Mouse (Mus musculus): ENCODE measurements around the gene Fam89b. TPM values are rescaled to one million over a fixed set of nuclear protein-coding genes. Genes with fewer than 3 reads are reported as not detected.

Fam89b gene
- polyA plus RNA-seq, 1 experiment from 2014 or later: 170 TPM

DNA sequence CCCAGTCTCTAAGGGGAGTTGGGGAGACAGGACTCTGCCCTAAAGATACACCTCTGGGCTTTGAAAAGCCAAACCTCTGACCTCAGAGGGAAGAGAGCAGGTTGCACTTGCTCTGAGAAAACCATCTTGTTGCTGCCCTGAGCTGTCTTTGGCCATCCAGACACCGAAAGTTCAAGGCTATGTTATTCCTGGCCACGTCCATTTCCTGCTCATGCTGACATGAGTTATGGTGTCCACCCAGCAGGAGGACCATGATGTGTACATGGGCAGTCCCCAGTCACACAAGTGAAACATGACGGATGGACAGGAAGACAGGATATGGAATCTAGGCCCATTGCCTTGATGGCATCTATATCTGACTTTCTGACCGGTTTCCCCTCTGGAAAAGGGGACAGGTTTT, 49.0 kb downstream of the Fam89b start:
- H3K27me3 ChIP-seq (replicated peaks; ENCODE audit: control insufficient read depth, insufficient read depth, low read length): no peaks in the 10 kb centered on the region
- WGBS: 92% methylated on average over 4 of the region's 4 CpGs
- no peak for ATAC-seq

More for the DNA sequence above, 49.0 kb downstream of the Fam89b start:
- Histone ChIP-seq H3K36me3 (ENCODE audit: control insufficient read depth, insufficient read depth) (peaks cover 51% of the 10 kb centered on the region), H3K4me3 (replicated peaks; ENCODE audit: low read length) (no peak overlapping the region), H3K4me1 (replicated peaks; ENCODE audit: control insufficient read depth, insufficient read depth, low read length) (no peaks in the 10 kb centered on the region), H3K27ac (ENCODE audit: low read length) (no peak overlapping the region), H3K9ac (replicated peaks; ENCODE audit: low read depth, low read length) (no peak overlapping the region), H3K4me2 (ENCODE audit: low read length) (no peak overlapping the region), H3K9me3 (ENCODE audit: control insufficient read depth, low read length) (no peaks in the 10 kb centered on the region)

Small RNA genes lying within 50 kb of the gene (microRNA-seq; reads per million reads assigned to microRNA genes)
- gene Mir6987: not detected

Other genes with a start within 250 kb of the Fam89b start
- 56.0 and 60.5 TPM in 2 replicates for gene Mus81, start 241.3 kb downstream of the Fam89b start, polyA plus RNA-seq (2015; fragmentation: Nextera tagmentation; extraction: Ambion mirVana)
- gene Cfl1, start 239.2 kb downstream of the Fam89b start, polyA plus RNA-seq (2015; fragmentation: Nextera tagmentation; extraction: Ambion mirVana): 3,630 and 3,701 TPM in 2 replicates
- gene 1700020D05Rik, start 225.9 kb downstream of the Fam89b start, polyA plus RNA-seq (2015; fragmentation: Nextera tagmentation; extraction: Ambion mirVana): 0.32 and 0.70 TPM in 2 replicates
- 76.1 and 87.8 TPM in 2 replicates for gene Snx32, start 219.1 kb downstream of the Fam89b start, polyA plus RNA-seq (2015; fragmentation: Nextera tagmentation; extraction: Ambion mirVana)
- 0.08 and 0.09 TPM in 2 replicates for gene Ovol1, start 169.0 kb downstream of the Fam89b start, polyA plus RNA-seq (2015; fragmentation: Nextera tagmentation; extraction: Ambion mirVana)
- gene Ap5b1, start 161.6 kb downstream of the Fam89b start, polyA plus RNA-seq (2015; fragmentation: Nextera tagmentation; extraction: Ambion mirVana): 1.9 and 2.0 TPM in 2 replicates
- gene Rnaseh2c, start 127.8 kb downstream of the Fam89b start, polyA plus RNA-seq (2015; fragmentation: Nextera tagmentation; extraction: Ambion mirVana): 81.0 and 86.7 TPM in 2 replicates
- gene Kat5, start 119.4 kb downstream of the Fam89b start, polyA plus RNA-seq (2015; fragmentation: Nextera tagmentation; extraction: Ambion mirVana): 76.8 and 78.1 TPM in 2 replicates
- gene Rela, start 92.2 kb downstream of the Fam89b start, polyA plus RNA-seq (2015; fragmentation: Nextera tagmentation; extraction: Ambion mirVana): 37.0 and 41.6 TPM in 2 replicates
- 14.3 and 15.1 TPM in 2 replicates for gene Sipa1, start 65.9 kb downstream of the Fam89b start, polyA plus RNA-seq (2015; fragmentation: Nextera tagmentation; extraction: Ambion mirVana)
- gene Map3k11, start 40.9 kb downstream of the Fam89b start, polyA plus RNA-seq (2015; fragmentation: Nextera tagmentation; extraction: Ambion mirVana): 10.0 and 10.7 TPM in 2 replicates
- 24.1 and 28.7 TPM in 2 replicates for gene Pcnx3, start 40.7 kb downstream of the Fam89b start, polyA plus RNA-seq (2015; fragmentation: Nextera tagmentation; extraction: Ambion mirVana)
- 0.24 and 0.48 TPM in 2 replicates for gene Kcnk7, start 25.3 kb downstream of the Fam89b start, polyA plus RNA-seq (2015; fragmentation: Nextera tagmentation; extraction: Ambion mirVana)
- 12.0 and 20.0 TPM in 2 replicates for gene Ehbp1l1, start 3.3 kb downstream of the Fam89b start, polyA plus RNA-seq (2015; fragmentation: Nextera tagmentation; extraction: Ambion mirVana)
- gene Ltbp3, start 11.3 kb upstream of the Fam89b start, polyA plus RNA-seq (2015; fragmentation: Nextera tagmentation; extraction: Ambion mirVana): 11.4 and 11.6 TPM in 2 replicates
- 66.2 and 79.4 TPM in 2 replicates for gene Scyl1, start 41.8 kb upstream of the Fam89b start, polyA plus RNA-seq (2015; fragmentation: Nextera tagmentation; extraction: Ambion mirVana)
- gene Frmd8, start 145.6 kb upstream of the Fam89b start, polyA plus RNA-seq (2015; fragmentation: Nextera tagmentation; extraction: Ambion mirVana): 20.9 and 21.5 TPM in 2 replicates
- 1.5 and 2.0 TPM in 2 replicates for gene Slc25a45, start 148.2 kb upstream of the Fam89b start, polyA plus RNA-seq (2015; fragmentation: Nextera tagmentation; extraction: Ambion mirVana)
- 11.0 and 13.7 TPM in 2 replicates for gene Tigd3, start 164.5 kb upstream of the Fam89b start, polyA plus RNA-seq (2015; fragmentation: Nextera tagmentation; extraction: Ambion mirVana)
- gene Dpf2, start 183.4 kb upstream of the Fam89b start, polyA plus RNA-seq (2015; fragmentation: Nextera tagmentation; extraction: Ambion mirVana): 124 and 126 TPM in 2 replicates
- 11.1 and 12.4 TPM in 2 replicates for gene Cdc42ep2, start 195.2 kb upstream of the Fam89b start, polyA plus RNA-seq (2015; fragmentation: Nextera tagmentation; extraction: Ambion mirVana)
- gene Pola2, start 234.5 kb upstream of the Fam89b start, polyA plus RNA-seq (2015; fragmentation: Nextera tagmentation; extraction: Ambion mirVana): 31.9 and 34.2 TPM in 2 replicates